Mouse (Mus musculus) ES-Bruce4 (cell line): ENCODE data around the gene Gcgr. TPM values are rescaled to one million over a fixed set of nuclear protein-coding genes. Genes with fewer than 3 reads are reported as not detected.
A peak's percentile ranks its signal among the peaks of the same experiment; 100 is the strongest.

ENCODE experiments used
- H3K27ac ChIP-seq: 2 replicates; pipeline ENCODE4 v1.5.1; 2012; ENCODE audit warnings: low read length, inconsistent platforms; ENCODE audit not compliant: insufficient read depth
- H3K27me3 ChIP-seq: 2 replicates; pipeline ENCODE4 v1.6.1; 2012; ENCODE audit warnings: mild to moderate bottlenecking, low read length, inconsistent platforms; ENCODE audit not compliant: control insufficient read depth, poor library complexity, insufficient read depth, severe bottlenecking
- H3K36me3 ChIP-seq: 2 replicates; pipeline ENCODE4 v1.6.1; 2012; ENCODE audit warnings: inconsistent platforms, mild to moderate bottlenecking, low read length, moderate library complexity; ENCODE audit not compliant: control insufficient read depth, poor library complexity, insufficient read depth, severe bottlenecking
- H3K4me1 ChIP-seq: one replicate; pipeline ENCODE4 v1.8.1; 2011; ENCODE audit warnings: low read length; ENCODE audit not compliant: control insufficient read depth, insufficient read depth
- H3K4me3 ChIP-seq: 2 replicates; pipeline ENCODE4 v1.5.1; 2011; ENCODE audit warnings: low read depth, mild to moderate bottlenecking, low read length
- H3K9ac ChIP-seq: 2 replicates; pipeline ENCODE4 v1.6.1; 2012; ENCODE audit warnings: low read depth, mild to moderate bottlenecking, inconsistent platforms; ENCODE audit not compliant: poor library complexity, severe bottlenecking
- H3K9me3 ChIP-seq: replicated peaks from 2 replicates; pipeline ENCODE4 v1.6.1; 2012; ENCODE audit warnings: mild to moderate bottlenecking, low read length, inconsistent platforms; ENCODE audit not compliant: control insufficient read depth, poor library complexity, insufficient read depth, severe bottlenecking
- CTCF ChIP-seq: IDR thresholded peaks from one replicate; pipeline ENCODE4 v1.8.1; 2011; ENCODE audit warnings: low read depth, low read length
- EP300 ChIP-seq: IDR thresholded peaks from 2 replicates; pipeline ENCODE4 v1.6.1; 2011; ENCODE audit warnings: low read depth, low read length; ENCODE audit not compliant: insufficient read depth
- POLR2A ChIP-seq: IDR thresholded peaks from one replicate; pipeline ENCODE4 v1.8.1; 2011; ENCODE audit warnings: low read length; ENCODE audit not compliant: insufficient read depth
- polyA plus RNA-seq: library from polyadenylated mRNA; stranded (reverse); fragments of >200 nt; gene quantifications from 2 replicates; pipeline ENCODE4 v1.2.4, GENCODE M21; 2011; ENCODE audit warnings: low read depth; ENCODE audit not compliant: missing spikeins, insufficient read depth, insufficient read length

Gcgr gene
- polyA plus RNA-seq, 1 experiment: not detected

GRCm38 (mm10) chr11:120535804-120536203 lies 5.3 kb downstream of the Gcgr start:
- H3K27me3 ChIP-seq: no peaks in the 10 kb centered on the region
- H3K9me3 ChIP-seq: no peaks in the 10 kb centered on the region
- no peak overlapping the region for H3K9ac ChIP-seq
- no peaks in the 10 kb centered on the region for H3K36me3 ChIP-seq
- H3K27ac ChIP-seq: no peak overlapping the region
- TF ChIP-seq EP300 (no peak), POLR2A (no peak), CTCF (no peak)
- H3K4me3 ChIP-seq: no peak overlapping the region
- H3K4me1 ChIP-seq: no peaks in the 10 kb centered on the region

DNA sequence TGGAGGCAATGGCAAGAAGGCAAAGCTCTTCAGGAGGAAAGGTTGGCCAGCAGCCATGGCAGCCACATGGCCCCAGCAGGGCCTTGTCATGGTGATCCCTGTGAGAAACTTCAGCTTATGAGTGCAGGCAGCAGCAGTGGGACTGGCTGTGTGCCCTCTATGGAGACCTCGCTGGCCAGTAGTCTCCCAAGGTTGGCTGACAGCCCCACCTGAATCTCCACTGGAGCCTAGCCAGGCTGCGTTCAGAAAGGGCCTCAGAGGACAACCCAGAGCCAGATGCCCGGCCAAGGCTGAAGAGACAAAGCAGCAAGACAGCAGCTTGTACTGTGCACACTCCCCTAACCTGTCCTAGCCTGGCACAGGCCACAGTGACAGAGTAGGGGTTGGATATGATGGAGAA lies 8.0 kb downstream of the Gcgr start:
- no peaks in the 10 kb centered on the region for H3K9me3 ChIP-seq
- H3K9ac ChIP-seq: no peak overlapping the region
- H3K36me3 ChIP-seq: no peaks in the 10 kb centered on the region
- no peaks in the 10 kb centered on the region for H3K27me3 ChIP-seq
- H3K4me3 ChIP-seq: no peak overlapping the region
- no peak overlapping the region for H3K27ac ChIP-seq
- H3K4me1 ChIP-seq: no peaks in the 10 kb centered on the region
- no peak for TF ChIP-seq POLR2A
- no peak for TF ChIP-seq EP300
- no peak for TF ChIP-seq CTCF

GRCm38 (mm10) chr11:120538955-120539284 lies 8.4 kb downstream of the Gcgr start:
- TF ChIP-seq CTCF: no peak
- Histone ChIP-seq H3K4me1 (no peaks in the 10 kb centered on the region), H3K27ac (no peak overlapping the region), H3K4me3 (no peak overlapping the region), H3K36me3 (no peaks in the 10 kb centered on the region), H3K27me3 (no peaks in the 10 kb centered on the region), H3K9me3 (no peaks in the 10 kb centered on the region), H3K9ac (no peak overlapping the region)

- Histone ChIP-seq H3K4me3 (no peak overlapping the region), H3K4me1 (no peaks in the 10 kb centered on the region), H3K27ac (no peak overlapping the region), H3K9ac (no peak overlapping the region), H3K9me3 (no peaks in the 10 kb centered on the region), H3K27me3 (no peaks in the 10 kb centered on the region), H3K36me3 (0 out of 2 replicates have a peak, but pooled peaks cover 1% of the 10 kb centered on the region)
- TF ChIP-seq POLR2A (no peak), EP300 (no peak), CTCF (no peak)
These were observed 9.0 kb downstream of the Gcgr start for GRCm38 (mm10) chr11:120539285-120540014.

DNA sequence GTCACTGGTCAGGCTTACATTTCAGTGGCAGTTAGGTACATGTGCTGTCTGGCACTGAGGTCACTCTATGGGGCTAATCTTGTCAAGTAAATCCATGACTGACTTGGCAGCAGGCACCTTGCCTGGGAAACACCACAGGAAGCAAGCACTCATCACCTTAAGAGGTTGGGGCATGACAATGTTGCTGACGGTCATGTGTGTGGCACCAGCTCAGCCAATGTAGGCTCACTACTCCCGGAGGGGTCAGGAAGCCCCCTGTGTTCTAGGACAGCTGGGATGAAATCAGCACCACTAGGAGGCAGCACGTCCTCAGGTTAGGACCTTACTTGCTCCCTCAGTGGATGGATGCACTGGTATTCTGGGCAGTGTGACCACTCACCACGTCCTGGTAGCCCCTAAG lies 11.4 kb downstream of the Gcgr start:
- Histone ChIP-seq H3K27ac (no peak overlapping the region), H3K9me3 (no peaks in the 10 kb centered on the region), H3K27me3 (no peaks in the 10 kb centered on the region), H3K4me1 (no peaks in the 10 kb centered on the region), H3K36me3 (0 out of 2 replicates have a peak, but pooled peaks cover 2% of the 10 kb centered on the region), H3K4me3 (no peak overlapping the region), H3K9ac (no peak overlapping the region)
- TF ChIP-seq CTCF: peak; percentile 84
- no peak for TF ChIP-seq EP300

DNA sequence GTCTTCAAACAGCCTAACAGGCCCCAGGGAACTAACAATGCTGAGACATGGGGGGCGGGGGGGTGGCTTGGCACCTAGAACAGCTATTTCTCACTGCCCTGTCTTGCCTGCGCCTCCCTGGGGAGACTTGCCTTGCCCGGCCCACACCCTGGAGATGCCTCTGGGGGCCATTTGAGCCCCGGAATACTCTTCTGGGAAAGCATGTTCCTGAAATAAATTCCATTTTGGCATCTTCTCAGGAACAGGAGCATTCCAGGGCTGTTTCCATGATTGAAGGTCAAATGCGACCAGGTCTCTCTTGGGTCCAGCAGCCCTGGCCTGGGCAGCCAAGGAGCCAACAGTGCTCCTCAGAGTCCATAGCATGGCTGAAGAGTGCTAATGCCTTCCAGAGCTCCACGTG lies 11.9 kb downstream of the Gcgr start:
- Histone ChIP-seq H3K27ac (no peak overlapping the region), H3K4me3 (no peak overlapping the region), H3K4me1 (no peaks in the 10 kb centered on the region), H3K9ac (no peak overlapping the region), H3K36me3 (0 out of 2 replicates have a peak, but pooled peaks cover 2% of the 10 kb centered on the region), H3K27me3 (no peaks in the 10 kb centered on the region), H3K9me3 (no peaks in the 10 kb centered on the region)
- TF ChIP-seq EP300 (no peak), CTCF (no peak)
